Mouse (Mus musculus) embryonic facial prominence, embryonic 12.5 days (tissue): ENCODE measurements around the gene Gstp3. TPM values are rescaled to one million over a fixed set of nuclear protein-coding genes. Genes with fewer than 3 reads are reported as not detected.

Source experiments
- ATAC-seq: fragments of 200-750 bp; cut with Nextera tagmentation; 2 replicates; pipeline ENCODE4 v1.8.0; 2017; ENCODE audit not compliant: insufficient number of reproducible peaks, insufficient read depth, low FRiP score, low TSS enrichment
- H3K27ac ChIP-seq: fragments of 300-500 bp; sonication (generic); 2 replicates; pipeline ENCODE4 v1.5.1; 2016; ENCODE audit warnings: mild to moderate bottlenecking
- H3K27me3 ChIP-seq: fragments of 300-500 bp; sonication (generic); 2 replicates; pipeline ENCODE4 v1.6.1; 2016; ENCODE audit warnings: mild to moderate bottlenecking, moderate library complexity
- H3K36me3 ChIP-seq: fragments of 300-500 bp; sonication (generic); 2 replicates; pipeline ENCODE4 v1.6.1; 2016; ENCODE audit warnings: mild to moderate bottlenecking
- H3K4me1 ChIP-seq: fragments of 300-500 bp; sonication (generic); 2 replicates; pipeline ENCODE4 v1.6.1; 2016
- H3K4me2 ChIP-seq: fragments of 300-500 bp; sonication (generic); replicated peaks from 2 replicates; pipeline ENCODE4 v1.6.1; 2016; ENCODE audit warnings: mild to moderate bottlenecking, moderate library complexity
- H3K4me3 ChIP-seq: fragments of 300-500 bp; sonication (generic); 2 replicates; pipeline ENCODE4 v1.5.1; 2016; ENCODE audit warnings: mild to moderate bottlenecking
- H3K9ac ChIP-seq: fragments of 300-500 bp; sonication (generic); 2 replicates; pipeline ENCODE4 v1.6.1; 2016; ENCODE audit warnings: mild to moderate bottlenecking, moderate library complexity
- H3K9me3 ChIP-seq: fragments of 300-500 bp; sonication (generic); 2 replicates; pipeline ENCODE4 v1.6.1; 2016; ENCODE audit warnings: mild to moderate bottlenecking, moderate library complexity
- whole genome bisulfite sequencing: fragments of 180-500 bp; shearing (Covaris S2); methylation state at CpG from one replicate; pipeline ENCODE4 v1.1.7; 2016; 5-methylcytosine and 5-hydroxymethylcytosine counted together
- polyA plus RNA-seq: library from polyadenylated mRNA; unstranded; fragments of >200 nt; fragmentation: Nextera tagmentation; extraction: Ambion mirVana; gene quantifications from 2 replicates; pipeline ENCODE4 v1.2.1, GENCODE M21; 2016

Gstp3 gene
- polyA plus RNA-seq, 1 experiment from 2014 or later = not detected

DNA sequence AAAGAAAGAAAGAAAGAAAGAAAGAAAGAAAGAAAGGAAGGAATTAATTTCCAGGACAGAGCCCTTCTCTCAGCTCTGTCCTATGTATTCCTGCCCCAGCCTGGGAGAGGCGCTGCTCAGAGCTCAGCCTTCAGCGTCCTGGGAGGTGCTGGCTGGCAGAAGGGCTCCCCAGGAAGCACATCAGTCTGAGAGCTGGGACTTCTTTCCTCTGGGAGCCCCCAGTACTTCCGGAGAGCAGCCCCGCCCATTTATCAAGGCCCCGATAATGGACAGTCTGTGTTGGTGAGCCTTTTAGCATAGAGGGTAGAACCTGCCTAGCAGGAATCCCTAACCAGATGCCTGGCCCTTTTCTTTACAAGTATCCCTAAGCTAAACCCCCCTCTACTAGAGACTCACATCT, 28.8 kb upstream of the Gstp3 start:
- no peak overlapping the region for H3K4me2 ChIP-seq
- 49% methylated on average over 5 of the region's 5 CpGs for WGBS
- no peaks in the 10 kb centered on the region for H3K4me1 ChIP-seq
- H3K27me3 ChIP-seq = no peaks in the 10 kb centered on the region
- no peak for ATAC-seq
- H3K4me3 ChIP-seq = no peak overlapping the region
- H3K9me3 ChIP-seq = no peaks in the 10 kb centered on the region
- H3K36me3 ChIP-seq = no peaks in the 10 kb centered on the region
- no peak overlapping the region for H3K27ac ChIP-seq
- H3K9ac ChIP-seq = no peak overlapping the region

DNA sequence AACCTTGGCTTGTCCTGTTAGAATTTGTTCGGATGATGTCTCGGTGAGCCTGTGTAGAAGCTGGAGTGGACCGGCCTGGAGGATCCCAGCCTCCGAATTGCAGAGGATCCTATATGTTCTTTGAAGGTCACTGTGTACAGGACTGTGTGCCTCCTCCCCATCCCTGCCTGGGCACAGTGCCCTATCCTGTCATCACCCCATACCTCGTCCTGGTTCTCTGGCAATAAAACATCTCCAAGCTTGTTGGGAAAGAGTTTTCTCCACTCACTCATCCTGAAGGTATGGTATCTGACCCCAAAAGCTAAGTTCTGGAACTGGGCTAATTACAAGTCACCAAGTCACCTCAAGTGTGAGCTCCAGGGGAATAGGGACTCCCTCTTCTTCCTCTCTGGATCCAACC, 27.7 kb upstream of the Gstp3 start:
- 90% methylated on average over 5 of the region's 5 CpGs for WGBS

DNA sequence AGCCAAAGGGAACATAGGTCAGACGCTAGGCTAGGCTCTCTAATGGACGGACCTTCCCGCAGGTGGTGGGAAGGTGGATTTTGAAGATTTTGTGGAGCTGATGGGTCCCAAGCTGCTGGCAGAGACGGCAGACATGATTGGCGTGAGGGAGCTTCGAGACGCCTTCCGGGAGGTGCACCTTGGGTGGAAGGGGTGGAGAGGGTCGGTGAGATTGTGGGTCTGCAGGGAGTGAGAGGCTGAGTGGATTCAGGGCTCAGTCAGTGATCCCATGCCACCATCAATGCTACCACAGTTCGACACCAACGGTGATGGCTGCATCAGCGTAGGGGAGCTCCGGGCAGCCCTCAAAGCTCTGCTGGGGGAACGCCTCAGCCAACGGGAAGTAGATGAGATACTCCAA, 26.8 kb upstream of the Gstp3 start:
- Histone ChIP-seq H3K4me3 (no peak overlapping the region), H3K4me1 (no peaks in the 10 kb centered on the region), H3K4me2 (no peak overlapping the region), H3K36me3 (no peaks in the 10 kb centered on the region), H3K9me3 (no peaks in the 10 kb centered on the region), H3K27ac (no peak overlapping the region), H3K27me3 (no peaks in the 10 kb centered on the region), H3K9ac (no peak overlapping the region)
- no peak for ATAC-seq
- 90% methylated on average over 15 of the region's 15 CpGs for WGBS

More for the DNA sequence above, 27.7 kb upstream of the Gstp3 start:
- no peak overlapping the region for H3K4me2 ChIP-seq
- no peaks in the 10 kb centered on the region for H3K9me3 ChIP-seq
- no peaks in the 10 kb centered on the region for H3K36me3 ChIP-seq
- no peak overlapping the region for H3K4me3 ChIP-seq
- H3K27ac ChIP-seq = no peak overlapping the region
- H3K9ac ChIP-seq = no peak overlapping the region
- ATAC-seq = no peak
- H3K4me1 ChIP-seq = no peaks in the 10 kb centered on the region
- no peaks in the 10 kb centered on the region for H3K27me3 ChIP-seq

DNA sequence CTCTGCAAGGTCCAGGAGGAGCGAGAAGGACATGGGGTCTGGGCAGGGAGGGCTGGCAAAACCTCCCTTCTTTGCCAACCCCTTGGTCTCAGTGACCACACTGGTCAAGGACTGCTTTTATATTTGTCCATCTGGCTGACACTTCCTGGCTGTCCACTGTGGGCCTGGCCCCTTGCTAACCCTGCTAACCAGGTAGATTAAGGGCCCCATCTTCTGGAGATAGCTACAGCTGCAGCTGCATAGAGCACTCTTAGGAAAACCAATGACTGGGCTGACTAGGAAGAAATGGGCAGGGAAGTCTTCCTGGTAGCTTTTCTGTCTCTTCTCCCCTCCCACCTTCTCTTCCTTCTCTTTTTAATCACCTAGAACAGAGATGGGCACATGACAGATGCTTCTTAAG, 25.6 kb upstream of the Gstp3 start:
- no peak overlapping the region for H3K4me2 ChIP-seq
- no peak overlapping the region for H3K9ac ChIP-seq
- H3K4me3 ChIP-seq = no peak overlapping the region
- H3K36me3 ChIP-seq = no peaks in the 10 kb centered on the region
- H3K4me1 ChIP-seq = no peaks in the 10 kb centered on the region
- ATAC-seq = no peak
- WGBS = 92% methylated on average over 1 of the region's 1 CpGs
- H3K9me3 ChIP-seq = no peaks in the 10 kb centered on the region
- H3K27ac ChIP-seq = no peak overlapping the region
- no peaks in the 10 kb centered on the region for H3K27me3 ChIP-seq

DNA sequence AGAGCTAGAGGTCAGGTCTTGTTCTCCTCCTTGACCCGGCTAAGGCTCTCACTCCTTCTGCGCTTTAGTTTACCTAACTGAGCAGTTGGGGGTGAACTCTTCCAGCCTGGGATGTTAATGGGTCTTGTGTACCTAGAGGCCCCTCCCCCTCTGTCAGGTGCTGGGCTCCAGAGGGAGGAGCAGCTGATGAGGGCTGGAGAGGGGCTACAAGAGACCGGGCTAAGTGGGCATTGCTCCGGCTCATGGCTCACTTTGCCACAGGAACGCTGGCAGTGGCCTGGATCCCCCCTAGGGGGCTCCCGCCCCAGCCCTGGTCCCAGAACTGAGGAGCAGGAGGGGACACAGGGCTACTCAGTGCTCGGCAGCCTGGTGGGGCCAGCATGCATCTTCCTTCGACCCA, 24.5 kb upstream of the Gstp3 start:
- ATAC-seq = no peak
- H3K4me2 ChIP-seq = no peak overlapping the region
- WGBS = 33% methylated on average over 8 of the region's 8 CpGs

DNA sequence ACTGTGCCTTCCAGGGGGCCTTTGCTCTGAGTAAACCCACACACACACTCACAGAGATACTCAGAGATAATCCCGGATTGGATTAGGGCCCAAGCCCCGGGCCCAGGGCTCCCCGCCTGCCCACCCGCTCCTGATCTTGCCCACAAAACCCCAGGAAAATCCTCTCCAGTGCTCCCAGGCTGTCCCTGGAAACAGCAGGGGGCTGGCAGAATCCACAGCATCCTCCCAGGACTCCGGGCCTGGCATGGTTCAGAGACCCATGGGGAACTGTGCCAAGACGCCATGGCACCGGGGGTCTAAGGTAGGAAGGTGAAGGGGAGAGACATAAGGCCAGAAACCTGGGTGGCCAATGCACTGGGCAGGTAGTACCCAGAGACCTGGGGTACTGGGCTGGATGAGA, 23.9 kb upstream of the Gstp3 start:
- no peaks in the 10 kb centered on the region for H3K9me3 ChIP-seq
- H3K4me2 ChIP-seq = no peak overlapping the region
- no peaks in the 10 kb centered on the region for H3K4me1 ChIP-seq
- no peak overlapping the region for H3K9ac ChIP-seq
- no peak overlapping the region for H3K27ac ChIP-seq
- H3K36me3 ChIP-seq = no peaks in the 10 kb centered on the region
- H3K4me3 ChIP-seq = no peak overlapping the region
- H3K27me3 ChIP-seq = no peaks in the 10 kb centered on the region
- WGBS = 81% methylated on average over 7 of the region's 7 CpGs
- no peak for ATAC-seq

More for the DNA sequence above, 24.5 kb upstream of the Gstp3 start:
- no peak overlapping the region for H3K4me3 ChIP-seq
- H3K36me3 ChIP-seq = no peaks in the 10 kb centered on the region
- H3K27me3 ChIP-seq = no peaks in the 10 kb centered on the region
- no peaks in the 10 kb centered on the region for H3K4me1 ChIP-seq
- H3K9me3 ChIP-seq = no peaks in the 10 kb centered on the region
- H3K27ac ChIP-seq = no peak overlapping the region
- H3K9ac ChIP-seq = no peak overlapping the region

DNA sequence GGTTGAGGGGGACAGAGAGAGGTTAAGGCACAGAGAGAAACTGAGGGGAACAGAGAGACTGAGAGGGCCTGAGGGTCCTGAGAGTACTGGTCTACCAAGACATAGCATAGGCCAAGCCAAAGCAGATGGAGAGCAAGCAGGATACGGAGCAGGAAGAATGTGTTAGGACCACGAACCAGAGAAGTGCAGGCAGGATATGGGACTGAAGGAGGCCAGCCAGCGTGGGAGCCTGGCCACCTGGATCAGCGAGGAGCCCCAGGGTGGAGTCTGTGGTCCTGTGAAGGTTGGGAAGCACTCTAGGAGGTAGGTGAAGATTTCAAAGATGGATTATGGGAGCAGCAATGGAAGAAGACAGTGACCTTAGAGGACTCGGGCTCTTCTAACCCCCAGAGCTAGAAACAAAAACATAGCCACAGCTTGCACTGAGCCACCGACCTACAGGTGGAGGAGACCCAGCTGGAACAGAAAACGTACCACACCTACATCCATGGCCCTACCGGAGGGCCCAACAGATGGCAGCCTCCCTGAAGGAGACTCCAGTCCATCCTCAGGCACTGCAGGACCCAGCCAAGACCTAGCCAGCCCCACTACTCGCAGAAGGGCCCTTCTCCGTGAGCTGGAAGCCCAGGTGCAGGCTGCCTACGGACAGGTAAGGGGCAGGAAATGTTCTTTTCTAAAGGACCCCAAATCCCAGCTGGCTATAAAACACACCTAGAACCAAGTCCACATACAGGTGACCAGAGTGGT, 23.0 kb upstream of the Gstp3 start:
- Histone ChIP-seq H3K9ac (no peak overlapping the region), H3K9me3 (no peaks in the 10 kb centered on the region), H3K4me3 (no peak overlapping the region), H3K36me3 (no peaks in the 10 kb centered on the region), H3K4me1 (no peaks in the 10 kb centered on the region), H3K4me2 (no peak overlapping the region), H3K27me3 (no peaks in the 10 kb centered on the region), H3K27ac (no peak overlapping the region)
- 75% methylated on average over 11 of the region's 11 CpGs for WGBS
- ATAC-seq = 0 out of 2 replicates have a peak, but pooled peaks have one; percentile 35

DNA sequence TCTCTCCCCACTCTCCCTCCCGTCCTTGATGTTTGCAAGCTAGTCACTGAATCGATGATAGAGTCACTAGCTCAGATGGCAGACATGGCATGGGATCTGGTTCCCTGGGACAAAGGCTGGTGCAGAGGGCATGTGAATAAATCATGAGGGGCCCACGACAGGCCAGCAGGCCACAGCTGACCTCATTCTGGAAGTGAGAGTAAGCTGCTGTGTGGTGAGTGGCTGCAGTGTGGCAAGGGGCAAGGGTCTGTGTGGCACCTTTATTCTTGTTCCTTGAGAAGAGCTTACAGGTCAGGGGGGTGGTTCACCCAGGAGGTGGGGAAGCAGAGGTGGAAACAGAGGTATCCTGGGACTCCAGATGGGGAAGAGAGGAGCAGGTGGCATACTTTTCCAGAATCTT, 22.0 kb upstream of the Gstp3 start, which contains the start of gene Cabp2:
Cabp2 (plus strand) TSS at position 185 of the 400 bp plus-strand sequence.
- Histone ChIP-seq H3K27ac (no peak within 1 kb of the TSS), H3K9me3 (no peaks in the 10 kb centered on the region), H3K27me3 (no peaks in the 10 kb centered on the region), H3K9ac (no peak within 1 kb of the TSS), H3K4me1 (no peaks in the 10 kb centered on the region), H3K4me2 (no peak within 1 kb of the TSS), H3K4me3 (no peak within 1 kb of the TSS), H3K36me3 (no peaks in the 10 kb centered on the region)
- WGBS = 72% methylated on average over 3 of the region's 3 CpGs
- ATAC-seq = no peak

DNA sequence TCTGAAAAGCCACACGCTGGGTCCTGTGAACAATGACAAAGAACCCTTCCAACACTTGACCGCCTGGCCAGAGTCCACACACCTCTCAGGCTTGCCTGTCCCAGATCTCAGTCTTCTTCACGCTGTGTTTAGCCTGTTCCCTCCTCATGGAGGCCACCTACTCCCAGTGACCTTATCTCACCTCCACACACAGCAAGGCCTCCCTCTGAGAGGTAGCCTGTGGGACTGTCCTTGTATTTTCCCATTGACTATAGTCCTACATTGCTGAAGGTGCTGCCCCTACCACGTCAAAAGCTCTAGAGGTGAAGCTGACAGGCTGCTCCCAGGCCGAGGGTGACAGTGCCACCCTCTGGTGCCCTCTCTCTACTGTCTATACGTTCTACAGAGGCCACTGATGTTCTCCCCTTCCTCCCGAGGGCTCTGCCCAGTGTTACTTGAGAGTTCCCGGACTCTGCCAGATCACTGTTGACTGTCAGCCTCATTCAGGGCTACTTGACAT, 21.2 kb upstream of the Gstp3 start:
- H3K4me1 ChIP-seq = no peaks in the 10 kb centered on the region
- H3K27me3 ChIP-seq = no peaks in the 10 kb centered on the region
- H3K4me3 ChIP-seq = no peak overlapping the region
- H3K36me3 ChIP-seq = no peaks in the 10 kb centered on the region
- WGBS = 67% methylated on average over 8 of the region's 8 CpGs
- H3K9me3 ChIP-seq = no peaks in the 10 kb centered on the region
- no peak for ATAC-seq
- H3K27ac ChIP-seq = no peak overlapping the region
- H3K4me2 ChIP-seq = no peak overlapping the region
- no peak overlapping the region for H3K9ac ChIP-seq

DNA sequence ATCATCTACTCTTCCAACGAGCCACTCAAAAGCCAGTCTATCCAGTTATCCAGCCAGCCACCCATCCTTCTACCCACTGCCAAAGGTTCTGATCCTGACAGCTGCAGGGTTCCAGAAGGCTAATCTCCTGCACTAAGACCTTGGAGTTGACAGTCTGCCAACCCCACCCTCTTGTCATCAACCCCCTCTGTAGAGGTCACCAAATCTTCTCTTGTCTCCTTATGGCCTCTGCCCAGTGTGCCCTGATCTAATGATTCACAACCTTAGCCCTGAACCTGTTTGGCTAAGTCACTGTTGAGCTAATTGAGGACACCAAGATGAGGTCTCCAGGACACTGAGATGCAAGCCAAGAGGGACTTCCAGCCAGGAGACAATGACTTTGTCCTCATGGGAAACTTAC, 20.2 kb upstream of the Gstp3 start:
- no peaks in the 10 kb centered on the region for H3K4me1 ChIP-seq
- WGBS = 77% methylated on average over 1 of the region's 1 CpGs
- no peak for ATAC-seq

DNA sequence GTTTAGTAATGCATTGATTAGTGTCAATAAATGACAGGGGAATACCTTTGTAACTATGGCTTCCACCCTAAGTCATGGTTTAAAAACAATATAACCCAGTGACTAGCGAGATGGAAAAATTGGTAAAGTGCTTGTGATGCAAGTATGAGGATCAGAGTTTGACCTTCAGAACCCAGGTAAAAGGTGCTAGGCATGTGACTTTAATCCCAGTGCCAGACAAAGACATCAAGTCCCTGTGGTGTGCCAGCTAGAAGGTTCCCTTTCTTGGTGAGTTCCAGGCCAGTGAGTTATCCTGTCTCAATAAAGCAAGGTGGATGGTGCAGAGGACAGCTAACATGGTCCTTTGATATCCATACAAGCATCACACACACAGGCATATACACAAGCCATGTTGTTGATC, 16.2 kb upstream of the Gstp3 start:
- 85% methylated on average over 1 of the region's 1 CpGs for WGBS
- H3K27ac ChIP-seq = no peak overlapping the region
- no peaks in the 10 kb centered on the region for H3K27me3 ChIP-seq
- no peak overlapping the region for H3K4me3 ChIP-seq
- H3K36me3 ChIP-seq = no peaks in the 10 kb centered on the region
- H3K9me3 ChIP-seq = no peaks in the 10 kb centered on the region
- H3K9ac ChIP-seq = no peak overlapping the region
- no peaks in the 10 kb centered on the region for H3K4me1 ChIP-seq
- no peak for ATAC-seq
- H3K4me2 ChIP-seq = no peak overlapping the region

More for the DNA sequence above, 20.2 kb upstream of the Gstp3 start:
- Histone ChIP-seq H3K27me3 (no peaks in the 10 kb centered on the region), H3K9me3 (no peaks in the 10 kb centered on the region), H3K4me2 (no peak overlapping the region), H3K27ac (no peak overlapping the region), H3K4me3 (no peak overlapping the region), H3K36me3 (no peaks in the 10 kb centered on the region), H3K9ac (no peak overlapping the region)

DNA sequence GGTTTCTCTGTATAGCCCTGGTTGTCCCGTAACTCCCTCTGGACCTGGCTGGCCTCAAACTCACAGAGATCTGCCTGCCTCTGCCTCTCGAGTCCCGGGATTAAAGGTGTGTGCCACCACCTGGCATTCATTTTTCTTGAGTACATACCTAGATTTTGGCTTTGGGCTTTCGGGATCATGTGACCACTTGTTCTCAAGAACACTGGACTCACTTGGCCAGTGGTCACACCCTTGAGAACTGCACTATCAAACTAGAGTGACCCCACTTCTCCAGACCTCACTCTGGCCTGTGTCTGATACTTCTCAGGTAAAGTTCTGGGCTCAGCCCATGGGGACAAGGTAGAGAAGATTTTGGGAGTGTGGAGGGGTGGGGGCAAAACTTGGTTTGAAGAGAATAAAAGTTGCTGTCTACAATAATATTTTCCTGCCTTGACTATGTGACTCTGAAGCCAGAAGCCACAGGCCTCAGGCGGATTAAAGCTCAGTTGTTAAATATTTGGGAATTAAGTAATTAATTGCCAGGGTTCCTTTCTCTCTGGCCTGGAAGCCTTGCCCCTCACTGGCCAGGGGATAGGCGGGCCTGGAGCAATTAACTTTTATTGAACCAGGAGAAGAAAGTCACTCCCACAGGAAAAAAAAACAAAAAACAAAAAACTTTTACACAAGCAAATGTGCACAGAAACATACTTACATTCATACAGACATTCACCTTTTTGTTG, 13.5 kb upstream of the Gstp3 start:
- 76% methylated on average over 6 of the region's 6 CpGs for WGBS
- Histone ChIP-seq H3K27ac (no peak overlapping the region), H3K9me3 (no peaks in the 10 kb centered on the region), H3K4me2 (no peak overlapping the region), H3K4me3 (no peak overlapping the region), H3K27me3 (no peaks in the 10 kb centered on the region), H3K36me3 (no peaks in the 10 kb centered on the region), H3K9ac (no peak overlapping the region), H3K4me1 (no peaks in the 10 kb centered on the region)
- ATAC-seq = no peak
